Mouse (Mus musculus) right cerebral cortex, adult 2 months (tissue): ENCODE measurements around the gene Calm1.
A peak's percentile ranks its signal among the peaks of the same experiment; 100 is the strongest.

Experiments
- DNase-seq, 2 experiments: peaks; one replicate each; pipeline ENCODE4 v3.0.0; 2021 to 2022; ENCODE audit warnings: low spot score in 2 of 2

Gene Calm1

GRCm38 (mm10) chr12:100222322-100222993 lies 23.2 kb downstream of the Calm1 start:
- peak in 1 of 2 experiments; percentile 12 for DNase-seq

- DNase-seq, result no peak
Observed at GRCm38 (mm10) chr12:100223531-100223930, 24.3 kb downstream of the Calm1 start.

GRCm38 (mm10) chr12:100225196-100225595 lies 26.0 kb downstream of the Calm1 start:
- DNase-seq, result no peak

GRCm38 (mm10) chr12:100226073-100226472 lies 26.8 kb downstream of the Calm1 start:
- peak in 1 of 2 experiments; percentile 22 for DNase-seq

GRCm38 (mm10) chr12:100226621-100227020 lies 27.4 kb downstream of the Calm1 start:
- no peak for DNase-seq

- DNase-seq, result peak in 1 of 2 experiments; percentile 69
Observed at GRCm38 (mm10) chr12:100228041-100228725, 28.9 kb downstream of the Calm1 start.

GRCm38 (mm10) chr12:100234201-100234600 lies 35.0 kb downstream of the Calm1 start:
- no peak for DNase-seq

- no peak for DNase-seq
Observed at GRCm38 (mm10) chr12:100234919-100235318, 35.7 kb downstream of the Calm1 start.

GRCm38 (mm10) chr12:100235423-100235822 lies 36.2 kb downstream of the Calm1 start:
- DNase-seq, result no peak

GRCm38 (mm10) chr12:100239404-100239803 lies 40.2 kb downstream of the Calm1 start:
- DNase-seq, result no peak

- DNase-seq, result no peak
Observed at GRCm38 (mm10) chr12:100239807-100240206, 40.6 kb downstream of the Calm1 start.

GRCm38 (mm10) chr12:100241911-100242796 lies 42.9 kb downstream of the Calm1 start:
- peak; percentile 77 to 78 for DNase-seq

GRCm38 (mm10) chr12:100244580-100244979 lies 45.3 kb downstream of the Calm1 start:
- peak in 1 of 2 experiments; percentile 73 for DNase-seq

- no peak for DNase-seq
Observed at GRCm38 (mm10) chr12:100249170-100249569, 49.9 kb downstream of the Calm1 start.

- DNase-seq, result no peak
Observed at GRCm38 (mm10) chr12:100254471-100254870, 55.2 kb downstream of the Calm1 start.

- no peak for DNase-seq
Observed at GRCm38 (mm10) chr12:100255441-100255949, 56.3 kb downstream of the Calm1 start.

GRCm38 (mm10) chr12:100257779-100258178 lies 58.5 kb downstream of the Calm1 start:
- no peak for DNase-seq
